Mouse (Mus musculus): ENCODE data around the gene Ubiad1. TPM values are rescaled to one million over a fixed set of nuclear protein-coding genes. Genes with fewer than 3 reads are reported as not detected.
A peak's percentile ranks its signal among the peaks of the same experiment; 100 is the strongest.

Gene Ubiad1
- total RNA-seq (2014; rRNA removed): 13.6 and 18.7 TPM in 2 replicates
- 11.7 and 12.2 TPM in 2 replicates for polyA plus RNA-seq (2015; fragmentation: Nextera tagmentation; extraction: Ambion mirVana)

DNA sequence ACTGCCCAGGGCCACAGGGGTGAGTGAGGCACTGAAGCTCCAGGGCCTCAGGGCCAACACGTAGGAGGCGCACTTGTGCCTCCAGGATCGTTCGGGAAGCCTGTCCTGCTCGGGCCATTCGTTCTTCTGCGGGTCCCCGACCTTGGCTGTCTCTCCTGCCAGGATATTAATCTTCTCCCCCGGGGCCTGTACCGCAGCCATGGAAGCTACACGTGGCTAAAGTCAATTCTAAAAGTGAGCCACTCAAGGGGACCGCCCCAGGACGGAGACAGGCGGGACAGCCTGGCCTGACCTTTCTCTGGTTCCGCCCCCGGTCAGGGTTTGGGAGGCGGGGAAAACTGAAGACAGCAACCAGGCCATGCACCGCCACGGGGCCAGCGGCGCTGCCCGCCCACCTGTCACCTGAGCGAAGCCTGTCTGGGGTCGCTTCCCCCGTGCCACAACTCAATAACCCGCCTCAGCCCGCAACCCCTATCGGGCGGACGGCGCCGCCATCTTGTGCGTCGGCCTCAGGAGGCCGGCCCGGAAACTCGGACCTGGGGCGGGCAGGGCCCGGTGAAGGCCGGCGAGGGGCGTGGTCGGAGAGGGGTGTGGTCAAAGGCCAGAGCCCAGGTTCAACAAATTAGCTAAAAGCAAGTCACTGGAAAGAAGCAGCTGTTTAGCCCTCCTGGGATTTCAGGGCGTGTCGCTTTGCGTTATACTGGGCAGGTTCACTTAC lies at the start of gene Ubiad1:
Gene Ubiad1 (minus strand): TSS at position 522 of the 718 bp plus-strand sequence.
- H3K27me3 ChIP-seq (ENCODE audit: insufficient read depth, low read length): no peaks in the 10 kb centered on the region
- DNase-seq (peak; percentile 77), ATAC-seq (peak; percentile 14; the same call in 1 of the 2 replicates)
- no peaks in the 10 kb centered on the region for H3K36me3 ChIP-seq (ENCODE audit: insufficient read depth)
- no peak for TF ChIP-seq CTCF (IDR thresholded peaks at IDR 0.05; ENCODE audit: low read depth)
- peak within 1 kb of the TSS; percentile 84 for H3K4me2 ChIP-seq (ENCODE audit: low read depth)
- peak within 1 kb of the TSS; percentile 58 for H3K4me3 ChIP-seq (ENCODE audit: low read depth, low read length)
- H3K4me1 ChIP-seq (ENCODE audit: insufficient read depth): peaks cover 21% of the 10 kb centered on the region
- peak within 1 kb of the TSS; percentile 71 for H3K27ac ChIP-seq (ENCODE audit: low read depth, low read length)
- peak within 1 kb of the TSS; percentile 75 for H3K9ac ChIP-seq
- H3K9me3 ChIP-seq (ENCODE audit: low read length): no peaks in the 10 kb centered on the region
- 4% methylated on average over 46 of the region's 46 CpGs for WGBS

- ATAC-seq: peak; percentile 53
- H3K9me3 ChIP-seq (ENCODE audit: low read length): no peaks in the 10 kb centered on the region
- WGBS: 56% methylated on average over 7 of the region's 7 CpGs
- H3K27me3 ChIP-seq (ENCODE audit: insufficient read depth, low read length): no peaks in the 10 kb centered on the region
- peaks cover 53% of the 10 kb centered on the region for H3K36me3 ChIP-seq (ENCODE audit: insufficient read depth)
- H3K27ac ChIP-seq (ENCODE audit: low read depth, low read length): no peak overlapping the region
- no peak overlapping the region for H3K4me2 ChIP-seq (ENCODE audit: low read depth)
- H3K9ac ChIP-seq: no peak overlapping the region
- TF ChIP-seq CTCF (IDR thresholded peaks at IDR 0.05; ENCODE audit: low read depth): peak; percentile 37; the same call in 1 of the 2 replicates
- H3K4me1 ChIP-seq (ENCODE audit: insufficient read depth): peaks cover 8% of the 10 kb centered on the region; the same call in 1 of the 2 replicates
- no peak overlapping the region for H3K4me3 ChIP-seq (ENCODE audit: low read depth, low read length)
- peak; percentile 40 for DNase-seq
Observed at GRCm38 (mm10) chr4:148491448-148491847, 46.9 kb upstream of the Ubiad1 start.

DNA sequence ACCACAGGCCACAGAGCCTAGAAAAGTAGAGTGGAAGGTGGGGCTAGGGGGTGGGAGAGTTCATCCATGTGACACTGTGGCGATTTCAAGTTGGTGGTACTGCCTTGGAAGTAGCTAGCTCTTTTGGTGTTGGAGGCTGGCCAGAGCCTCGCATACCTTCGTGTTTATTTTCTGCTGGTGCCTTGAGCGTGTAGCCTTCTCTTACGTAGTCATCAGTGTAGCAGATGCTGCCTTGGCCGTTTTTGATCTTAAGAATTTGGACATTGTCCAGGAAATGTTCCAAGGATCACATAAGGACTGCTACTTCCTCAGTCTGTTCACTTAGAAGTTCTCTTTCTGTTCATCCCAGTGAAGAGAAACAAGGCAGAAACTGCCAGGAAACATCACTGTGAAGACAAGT lies 45.9 kb upstream of the Ubiad1 start:
- H3K27ac ChIP-seq (ENCODE audit: low read depth, low read length): 0 out of 2 replicates have a peak overlapping the region, but pooled peaks have one; percentile 16
- DNase-seq: peak; percentile 46
- no peak for TF ChIP-seq CTCF (IDR thresholded peaks at IDR 0.05; ENCODE audit: low read depth)

GRCm38 (mm10) chr4:148487841-148488240 lies 43.3 kb upstream of the Ubiad1 start:
- DNase-seq: no peak
- no peak overlapping the region for H3K9ac ChIP-seq
- no peaks in the 10 kb centered on the region for H3K27me3 ChIP-seq (ENCODE audit: insufficient read depth, low read length)
- no peak overlapping the region for H3K27ac ChIP-seq (ENCODE audit: low read depth, low read length)
- ATAC-seq: no peak
- no peak overlapping the region for H3K4me3 ChIP-seq (ENCODE audit: low read depth, low read length)
- H3K36me3 ChIP-seq (ENCODE audit: insufficient read depth): peaks cover 80% of the 10 kb centered on the region
- H3K4me1 ChIP-seq (ENCODE audit: insufficient read depth): 0 out of 2 replicates have a peak, but pooled peaks cover 5% of the 10 kb centered on the region
- TF ChIP-seq CTCF (IDR thresholded peaks at IDR 0.05; ENCODE audit: low read depth): no peak
- WGBS: 69% methylated on average over 2 of the region's 2 CpGs
- no peaks in the 10 kb centered on the region for H3K9me3 ChIP-seq (ENCODE audit: low read length)
- H3K4me2 ChIP-seq (ENCODE audit: low read depth): no peak overlapping the region

More for the DNA sequence above, 45.9 kb upstream of the Ubiad1 start:
- Histone ChIP-seq H3K4me1 (ENCODE audit: insufficient read depth) (0 out of 2 replicates have a peak, but pooled peaks cover 5% of the 10 kb centered on the region), H3K9ac (no peak overlapping the region), H3K4me3 (ENCODE audit: low read depth, low read length) (no peak overlapping the region), H3K4me2 (ENCODE audit: low read depth) (no peak overlapping the region), H3K9me3 (ENCODE audit: low read length) (no peaks in the 10 kb centered on the region), H3K36me3 (ENCODE audit: insufficient read depth) (peaks cover 59% of the 10 kb centered on the region), H3K27me3 (ENCODE audit: insufficient read depth, low read length) (no peaks in the 10 kb centered on the region)
- WGBS: 45% methylated on average over 6 of the region's 6 CpGs
- peak; percentile 65 for ATAC-seq

- Histone ChIP-seq H3K9me3 (ENCODE audit: low read length) (no peaks in the 10 kb centered on the region), H3K9ac (no peak overlapping the region), H3K4me3 (ENCODE audit: low read depth, low read length) (no peak overlapping the region), H3K36me3 (ENCODE audit: insufficient read depth) (peaks cover 86% of the 10 kb centered on the region), H3K27me3 (ENCODE audit: insufficient read depth, low read length) (no peaks in the 10 kb centered on the region), H3K4me1 (ENCODE audit: insufficient read depth) (no peaks in the 10 kb centered on the region), H3K27ac (ENCODE audit: low read depth, low read length) (no peak overlapping the region), H3K4me2 (ENCODE audit: low read depth) (no peak overlapping the region)
- DNase-seq (no peak), ATAC-seq (no peak)
- TF ChIP-seq CTCF (IDR thresholded peaks at IDR 0.05; ENCODE audit: low read depth): no peak
- WGBS: 97% methylated on average over 12 of the region's 12 CpGs
Observed at GRCm38 (mm10) chr4:148484511-148484910, 39.9 kb upstream of the Ubiad1 start.

- Histone ChIP-seq H3K9ac (no peak overlapping the region), H3K4me2 (ENCODE audit: low read depth) (no peak overlapping the region), H3K27ac (ENCODE audit: low read depth, low read length) (no peak overlapping the region), H3K36me3 (ENCODE audit: insufficient read depth) (peaks cover 93% of the 10 kb centered on the region), H3K4me3 (ENCODE audit: low read depth, low read length) (no peak overlapping the region), H3K4me1 (ENCODE audit: insufficient read depth) (no peaks in the 10 kb centered on the region), H3K27me3 (ENCODE audit: insufficient read depth, low read length) (no peaks in the 10 kb centered on the region), H3K9me3 (ENCODE audit: low read length) (no peaks in the 10 kb centered on the region)
- no peak for TF ChIP-seq CTCF (IDR thresholded peaks at IDR 0.05; ENCODE audit: low read depth)
- ATAC-seq (no peak), DNase-seq (no peak)
- 84% methylated on average over 2 of the region's 2 CpGs for WGBS
Observed at GRCm38 (mm10) chr4:148481557-148482168, 37.1 kb upstream of the Ubiad1 start.

DNA sequence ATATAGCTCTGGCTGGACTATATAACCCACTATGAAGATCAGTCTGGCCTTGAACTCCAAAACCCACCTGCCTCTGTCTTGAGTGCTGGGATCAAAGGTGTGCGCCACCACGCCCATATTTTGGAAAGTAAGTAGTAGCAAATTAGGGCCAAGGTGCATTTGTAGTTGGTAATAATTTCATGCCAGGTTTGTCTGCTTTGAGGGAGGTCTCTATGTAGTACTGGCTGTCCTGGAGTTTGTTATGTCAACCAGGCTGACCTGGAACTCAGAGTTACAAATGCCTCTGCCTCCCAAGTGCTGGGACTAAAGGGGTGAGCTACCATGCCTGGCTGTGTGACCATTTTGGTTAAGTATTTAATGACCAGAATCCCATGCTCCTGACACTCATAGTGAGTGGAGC lies 35.7 kb upstream of the Ubiad1 start:
- 99% methylated on average over 2 of the region's 2 CpGs for WGBS
- Histone ChIP-seq H3K9ac (no peak overlapping the region), H3K4me2 (ENCODE audit: low read depth) (no peak overlapping the region), H3K4me1 (ENCODE audit: insufficient read depth) (no peaks in the 10 kb centered on the region), H3K9me3 (ENCODE audit: low read length) (no peaks in the 10 kb centered on the region), H3K27me3 (ENCODE audit: insufficient read depth, low read length) (no peaks in the 10 kb centered on the region), H3K4me3 (ENCODE audit: low read depth, low read length) (no peak overlapping the region), H3K27ac (ENCODE audit: low read depth, low read length) (no peak overlapping the region), H3K36me3 (ENCODE audit: insufficient read depth) (peaks cover 92% of the 10 kb centered on the region)
- no peak for TF ChIP-seq CTCF (IDR thresholded peaks at IDR 0.05; ENCODE audit: low read depth)
- no peak for DNase-seq
- ATAC-seq: no peak

Data from forebrain, postnatal 0 days (tissue).